Mouse (Mus musculus) stomach, postnatal 0 days (tissue): ENCODE measurements around the gene Ccnd3. TPM values are rescaled to one million over a fixed set of nuclear protein-coding genes. Genes with fewer than 3 reads are reported as not detected.

ENCODE experiments used
- ATAC-seq: fragments of 200-750 bp; cut with Nextera tagmentation; 2 replicates; pipeline ENCODE4 v1.8.0; 2017; ENCODE audit not compliant: low FRiP score, low TSS enrichment
- DNase-seq: peaks from one replicate; pipeline ENCODE4 v3.0.0-alpha.2; 2016; ENCODE audit warnings: low spot score
- H3K27ac ChIP-seq: fragments of 300-500 bp; sonication (generic); replicated peaks from 2 replicates; pipeline ENCODE4 v1.5.1; 2014; ENCODE audit warnings: mild to moderate bottlenecking, control low read depth
- H3K27me3 ChIP-seq: fragments of 300-500 bp; sonication (generic); 2 replicates; pipeline ENCODE4 v1.6.1; 2014; ENCODE audit warnings: low read length; ENCODE audit not compliant: control insufficient read depth, insufficient read depth
- H3K36me3 ChIP-seq: fragments of 300-500 bp; sonication (generic); 2 replicates; pipeline ENCODE4 v1.6.1; 2014; ENCODE audit warnings: low read length, mixed read lengths; ENCODE audit not compliant: control insufficient read depth, insufficient read depth
- H3K4me1 ChIP-seq: fragments of 300-500 bp; sonication (generic); replicated peaks from 2 replicates; pipeline ENCODE4 v1.6.1; 2014; ENCODE audit warnings: antibody characterized with exemption; ENCODE audit not compliant: control insufficient read depth, insufficient read depth
- H3K4me2 ChIP-seq: fragments of 300-500 bp; sonication (generic); replicated peaks from 2 replicates; pipeline ENCODE4 v1.6.1; 2014; ENCODE audit warnings: low read depth, mild to moderate bottlenecking, control low read depth, moderate library complexity
- H3K4me3 ChIP-seq: fragments of 300-500 bp; sonication (generic); 2 replicates; pipeline ENCODE4 v1.5.1; 2014; ENCODE audit warnings: low read depth, low read length, control low read depth
- H3K9ac ChIP-seq: fragments of 300-500 bp; sonication (generic); 2 replicates; pipeline ENCODE4 v1.6.1; 2014; ENCODE audit warnings: mild to moderate bottlenecking, low read length, control low read depth, mixed read lengths
- H3K9me3 ChIP-seq: fragments of 300-500 bp; sonication (generic); 2 replicates; pipeline ENCODE4 v1.6.1; 2016; ENCODE audit warnings: low read length; ENCODE audit not compliant: control insufficient read depth
- CTCF ChIP-seq: IDR thresholded peaks from 2 replicates; pipeline ENCODE4 v1.5.1; 2016; ENCODE audit warnings: antibody characterized with exemption, low read depth, mild to moderate bottlenecking, moderate library complexity
- EP300 ChIP-seq: optimal IDR thresholded peaks from 2 replicates; pipeline ENCODE3; 2016; ENCODE audit warnings: antibody characterized with exemption
- WGBS: fragments of 180-500 bp; shearing (Covaris S2); extraction: QIAGEN DNeasy Blood & Tissue Kit; methylation state at CpG from one replicate; pipeline ENCODE4 v1.1.7; 2014; 5-methylcytosine and 5-hydroxymethylcytosine counted together
- polyA plus RNA-seq: library from polyadenylated mRNA; unstranded; fragments of >200 nt; fragmentation: Nextera tagmentation; extraction: Ambion mirVana; gene quantifications from 2 replicates; pipeline ENCODE4 v1.2.1, GENCODE M21; 2015

The Ccnd3 gene
- polyA plus RNA-seq, 1 experiment from 2014 or later = 219 TPM

GRCm38 (mm10) chr17:47545861-47546331, 41.0 kb downstream of the Ccnd3 start:
- no peaks in the 10 kb centered on the region for H3K27me3 ChIP-seq
- no peaks in the 10 kb centered on the region for H3K9me3 ChIP-seq
- TF ChIP-seq CTCF (no peak), EP300 (no peak)
- H3K27ac ChIP-seq = 0 out of 2 replicates have a peak overlapping the region, but pooled peaks have one; percentile 18
- 0 out of 2 replicates have a peak overlapping the region, but pooled peaks have one; percentile 35 for H3K9ac ChIP-seq
- H3K4me3 ChIP-seq = no peak overlapping the region
- H3K4me1 ChIP-seq = no peaks in the 10 kb centered on the region
- peak overlapping the region; percentile 20 for H3K4me2 ChIP-seq
- H3K36me3 ChIP-seq = no peaks in the 10 kb centered on the region
- ATAC-seq (peak; percentile 53; the same call in 1 of the 2 replicates), DNase-seq (no peak)
- whole genome bisulfite sequencing = 62% methylated on average over 17 of the region's 17 CpGs

GRCm38 (mm10) chr17:47551049-47551448, 46.2 kb downstream of the Ccnd3 start:
- Histone ChIP-seq H3K27me3 (no peaks in the 10 kb centered on the region), H3K9me3 (no peaks in the 10 kb centered on the region), H3K4me2 (no peak overlapping the region), H3K27ac (no peak overlapping the region), H3K4me3 (no peak overlapping the region), H3K9ac (no peak overlapping the region), H3K36me3 (no peaks in the 10 kb centered on the region), H3K4me1 (no peaks in the 10 kb centered on the region)
- DNase-seq (no peak), ATAC-seq (no peak)
- no peak for TF ChIP-seq CTCF
- WGBS = 75% methylated on average over 7 of the region's 7 CpGs

- TF ChIP-seq EP300 = no peak
- TF ChIP-seq CTCF = no peak
Measured at GRCm38 (mm10) chr17:47552994-47553393, 48.1 kb downstream of the Ccnd3 start.

GRCm38 (mm10) chr17:47554621-47555020, 49.8 kb downstream of the Ccnd3 start:
- Histone ChIP-seq H3K9me3 (no peaks in the 10 kb centered on the region), H3K4me1 (no peaks in the 10 kb centered on the region), H3K9ac (no peak overlapping the region), H3K27ac (no peak overlapping the region), H3K4me2 (no peak overlapping the region), H3K27me3 (no peaks in the 10 kb centered on the region), H3K4me3 (no peak overlapping the region), H3K36me3 (no peaks in the 10 kb centered on the region)
- DNase-seq (no peak), ATAC-seq (no peak)
- 59% methylated on average over 9 of the region's 10 CpGs for WGBS
- TF ChIP-seq EP300 (no peak), CTCF (no peak)

More at GRCm38 (mm10) chr17:47552994-47553393, 48.1 kb downstream of the Ccnd3 start:
- Histone ChIP-seq H3K36me3 (no peaks in the 10 kb centered on the region), H3K9ac (no peak overlapping the region), H3K27me3 (no peaks in the 10 kb centered on the region), H3K27ac (no peak overlapping the region), H3K4me1 (no peaks in the 10 kb centered on the region), H3K4me3 (no peak overlapping the region), H3K9me3 (no peaks in the 10 kb centered on the region), H3K4me2 (no peak overlapping the region)
- ATAC-seq (no peak), DNase-seq (no peak)

GRCm38 (mm10) chr17:47557179-47557578, 52.3 kb downstream of the Ccnd3 start:
- H3K9me3 ChIP-seq = no peaks in the 10 kb centered on the region
- 60% methylated on average over 3 of the region's 3 CpGs for WGBS
- H3K27me3 ChIP-seq = no peaks in the 10 kb centered on the region
- H3K27ac ChIP-seq = no peak overlapping the region
- no peaks in the 10 kb centered on the region for H3K4me1 ChIP-seq
- ATAC-seq (no peak), DNase-seq (no peak)
- H3K36me3 ChIP-seq = no peaks in the 10 kb centered on the region
- H3K4me3 ChIP-seq = no peak overlapping the region
- H3K4me2 ChIP-seq = no peak overlapping the region
- H3K9ac ChIP-seq = no peak overlapping the region
- TF ChIP-seq CTCF = no peak
- TF ChIP-seq EP300 = no peak

GRCm38 (mm10) chr17:47559726-47560125, 54.9 kb downstream of the Ccnd3 start:
- Histone ChIP-seq H3K4me2 (no peak overlapping the region), H3K9me3 (no peaks in the 10 kb centered on the region), H3K4me3 (no peak overlapping the region), H3K27ac (peak overlapping the region; percentile 76; the same call in 1 of the 2 replicates), H3K9ac (no peak overlapping the region), H3K27me3 (no peaks in the 10 kb centered on the region), H3K36me3 (no peaks in the 10 kb centered on the region), H3K4me1 (no peaks in the 10 kb centered on the region)
- peak; percentile 76; the same call in 1 of the 2 replicates for ATAC-seq
- DNase-seq = peak; percentile 42
- TF ChIP-seq CTCF (no peak), EP300 (no peak)
- WGBS = 36% methylated on average over 6 of the region's 6 CpGs
